Mouse (Mus musculus): ENCODE measurements around the gene Celsr1.

DNA sequence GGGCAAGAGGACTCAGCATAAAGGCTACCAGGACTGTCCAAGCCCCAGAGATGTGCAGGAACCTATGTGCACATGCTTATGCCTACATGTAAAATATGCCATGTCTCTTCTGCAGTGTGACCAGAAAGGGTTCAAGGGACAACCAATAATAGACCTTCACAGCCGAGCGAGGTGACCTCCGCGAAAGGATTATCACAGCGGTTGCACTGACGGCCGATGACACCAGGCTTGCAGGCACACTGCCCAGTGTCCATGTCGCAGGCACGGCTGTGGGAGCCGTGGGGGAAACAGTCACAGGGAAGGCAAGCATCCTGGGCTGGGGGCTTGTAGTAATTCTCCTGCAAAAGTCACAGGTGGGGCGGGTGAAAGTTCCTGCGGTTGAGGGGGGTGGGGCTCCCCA is 105.4 kb downstream of the Celsr1 start:
- TF ChIP-seq CTCF (IDR thresholded peaks at IDR 0.05; ENCODE audit: borderline replicate concordance, insufficient read depth, low read depth, low read length) (no peak), POLR2A (IDR thresholded peaks at IDR 0.05; ENCODE audit: borderline replicate concordance, insufficient read depth, low read length) (no peak)
